Mouse (Mus musculus) limb, embryonic 10.5 days (tissue): Measurements from ENCODE around the gene Wnt11. TPM values are rescaled to one million over a fixed set of nuclear protein-coding genes. Genes with fewer than 3 reads are reported as not detected.

Experiments
- DNase-seq: peaks from one replicate; pipeline ENCODE4 v3.0.0-alpha.2; 2017; ENCODE audit warnings: low spot score
- H3K27ac ChIP-seq: fragments of 300-500 bp; sonication (generic); 2 replicates; pipeline ENCODE4 v1.5.1; 2016; ENCODE audit warnings: mild to moderate bottlenecking
- H3K27me3 ChIP-seq: fragments of 300-500 bp; sonication (generic); 2 replicates; pipeline ENCODE4 v1.6.1; 2016; ENCODE audit warnings: low read depth, mild to moderate bottlenecking; ENCODE audit not compliant: poor library complexity, severe bottlenecking
- H3K36me3 ChIP-seq: fragments of 300-500 bp; sonication (generic); 2 replicates; pipeline ENCODE4 v1.6.1; 2016; ENCODE audit warnings: mild to moderate bottlenecking, moderate library complexity
- H3K4me1 ChIP-seq: fragments of 300-500 bp; sonication (generic); 2 replicates; pipeline ENCODE4 v1.6.1; 2016
- H3K4me3 ChIP-seq: fragments of 300-500 bp; sonication (generic); 2 replicates; pipeline ENCODE4 v1.5.1; 2016; ENCODE audit warnings: mild to moderate bottlenecking, moderate library complexity
- H3K9me3 ChIP-seq: fragments of 300-500 bp; sonication (generic); replicated peaks from 2 replicates; pipeline ENCODE4 v1.6.1; 2016; ENCODE audit warnings: mild to moderate bottlenecking
- WGBS: fragments of 180-500 bp; shearing (Covaris S2); methylation state at CpG from one replicate; pipeline ENCODE4 v1.1.7; 2016; 5-methylcytosine and 5-hydroxymethylcytosine counted together
- polyA plus RNA-seq: library from polyadenylated mRNA; unstranded; fragments of >200 nt; fragmentation: Nextera tagmentation; extraction: Ambion mirVana; gene quantifications from 2 replicates; pipeline ENCODE4 v1.2.1, GENCODE M21; 2016

Wnt11 gene
- polyA plus RNA-seq, 1 experiment from 2014 or later = 19.3 TPM

- H3K4me3 ChIP-seq = no peak overlapping the region
- peaks cover 17% of the 10 kb centered on the region for H3K4me1 ChIP-seq
- H3K27ac ChIP-seq = 0 out of 2 replicates have a peak overlapping the region, but pooled peaks have one; percentile 14
- DNase-seq = no peak
- 73% methylated on average over 12 of the region's 12 CpGs for WGBS
- no peaks in the 10 kb centered on the region for H3K36me3 ChIP-seq
- H3K9me3 ChIP-seq = no peaks in the 10 kb centered on the region
- H3K27me3 ChIP-seq = peaks cover 79% of the 10 kb centered on the region
Measured at GRCm38 (mm10) chr7:98804841-98805772, 29.8 kb upstream of the Wnt11 start.

- no peak overlapping the region for H3K27ac ChIP-seq
- WGBS = 77% methylated on average over 3 of the region's 3 CpGs
- peaks cover 72% of the 10 kb centered on the region for H3K27me3 ChIP-seq
- no peak overlapping the region for H3K4me3 ChIP-seq
- no peaks in the 10 kb centered on the region for H3K36me3 ChIP-seq
- peaks cover 21% of the 10 kb centered on the region for H3K4me1 ChIP-seq
- no peak for DNase-seq
- H3K9me3 ChIP-seq = no peaks in the 10 kb centered on the region
Measured at GRCm38 (mm10) chr7:98806961-98807360, 28.0 kb upstream of the Wnt11 start.

- Histone ChIP-seq H3K27ac (no peak overlapping the region), H3K4me3 (no peak overlapping the region), H3K4me1 (peaks cover 24% of the 10 kb centered on the region), H3K9me3 (no peaks in the 10 kb centered on the region), H3K27me3 (peaks cover 71% of the 10 kb centered on the region), H3K36me3 (no peaks in the 10 kb centered on the region)
- no peak for DNase-seq
- WGBS = 84% methylated on average over 6 of the region's 6 CpGs
Measured at GRCm38 (mm10) chr7:98809372-98809771, 25.5 kb upstream of the Wnt11 start.

GRCm38 (mm10) chr7:98810619-98811018 lies 24.3 kb upstream of the Wnt11 start:
- WGBS = 96% methylated on average over 2 of the region's 2 CpGs
- H3K27ac ChIP-seq = no peak overlapping the region

GRCm38 (mm10) chr7:98820501-98820900 lies 14.4 kb upstream of the Wnt11 start:
- Histone ChIP-seq H3K9me3 (no peaks in the 10 kb centered on the region), H3K27ac (no peak overlapping the region), H3K4me3 (no peak overlapping the region), H3K4me1 (peaks cover 57% of the 10 kb centered on the region), H3K36me3 (no peaks in the 10 kb centered on the region), H3K27me3 (peaks cover 69% of the 10 kb centered on the region)
- no peak for DNase-seq
- 88% methylated on average over 1 of the region's 1 CpGs for WGBS

More at GRCm38 (mm10) chr7:98810619-98811018, 24.3 kb upstream of the Wnt11 start:
- peaks cover 59% of the 10 kb centered on the region for H3K27me3 ChIP-seq
- H3K36me3 ChIP-seq = no peaks in the 10 kb centered on the region
- DNase-seq = no peak
- no peak overlapping the region for H3K4me3 ChIP-seq
- no peaks in the 10 kb centered on the region for H3K9me3 ChIP-seq
- H3K4me1 ChIP-seq = peaks cover 21% of the 10 kb centered on the region

- Histone ChIP-seq H3K9me3 (no peaks in the 10 kb centered on the region), H3K36me3 (no peaks in the 10 kb centered on the region), H3K4me3 (no peak overlapping the region), H3K27me3 (peaks cover 73% of the 10 kb centered on the region), H3K4me1 (peaks cover 47% of the 10 kb centered on the region), H3K27ac (no peak overlapping the region)
- no peak for DNase-seq
- WGBS = 66% methylated on average over 6 of the region's 6 CpGs
Measured at GRCm38 (mm10) chr7:98822881-98823280, 12.0 kb upstream of the Wnt11 start.

GRCm38 (mm10) chr7:98823896-98824822 lies 10.8 kb upstream of the Wnt11 start:
- Histone ChIP-seq H3K27ac (no peak overlapping the region), H3K27me3 (peaks cover 74% of the 10 kb centered on the region), H3K4me1 (peaks cover 48% of the 10 kb centered on the region), H3K4me3 (no peak overlapping the region), H3K9me3 (no peaks in the 10 kb centered on the region), H3K36me3 (no peaks in the 10 kb centered on the region)
- WGBS = 60% methylated on average over 15 of the region's 15 CpGs
- DNase-seq = no peak

- peaks cover 27% of the 10 kb centered on the region for H3K4me1 ChIP-seq
- WGBS = 56% methylated on average over 3 of the region's 3 CpGs
- DNase-seq = no peak
Measured at GRCm38 (mm10) chr7:98828052-98828451, 6.9 kb upstream of the Wnt11 start.

GRCm38 (mm10) chr7:98828876-98829275 lies 6.0 kb upstream of the Wnt11 start:
- Histone ChIP-seq H3K9me3 (no peaks in the 10 kb centered on the region), H3K27ac (no peak overlapping the region), H3K36me3 (no peaks in the 10 kb centered on the region), H3K4me1 (peaks cover 27% of the 10 kb centered on the region), H3K4me3 (no peak overlapping the region), H3K27me3 (peaks cover 80% of the 10 kb centered on the region)
- WGBS = 16% methylated on average over 7 of the region's 7 CpGs
- no peak for DNase-seq

More at GRCm38 (mm10) chr7:98828052-98828451, 6.9 kb upstream of the Wnt11 start:
- Histone ChIP-seq H3K36me3 (no peaks in the 10 kb centered on the region), H3K4me3 (no peak overlapping the region), H3K27ac (no peak overlapping the region), H3K27me3 (peaks cover 80% of the 10 kb centered on the region), H3K9me3 (no peaks in the 10 kb centered on the region)

GRCm38 (mm10) chr7:98831290-98831689 lies 3.6 kb upstream of the Wnt11 start:
- Histone ChIP-seq H3K36me3 (no peaks in the 10 kb centered on the region), H3K4me3 (no peak overlapping the region), H3K27ac (no peak overlapping the region), H3K27me3 (peaks cover 95% of the 10 kb centered on the region), H3K4me1 (peaks cover 50% of the 10 kb centered on the region), H3K9me3 (no peaks in the 10 kb centered on the region)
- DNase-seq = no peak
- 76% methylated on average over 6 of the region's 6 CpGs for WGBS

- H3K4me1 ChIP-seq = peaks cover 73% of the 10 kb centered on the region
- peak; percentile 71 for DNase-seq
Measured at GRCm38 (mm10) chr7:98835519-98836441, 868 bp downstream of the Wnt11 start.

GRCm38 (mm10) chr7:98836646-98837045 lies 1.7 kb downstream of the Wnt11 start:
- WGBS = 1% methylated on average over 23 of the region's 23 CpGs
- H3K4me3 ChIP-seq = peak overlapping the region; percentile 67
- no peaks in the 10 kb centered on the region for H3K9me3 ChIP-seq
- peaks cover 82% of the 10 kb centered on the region for H3K4me1 ChIP-seq
- DNase-seq = peak; percentile 80
- no peaks in the 10 kb centered on the region for H3K36me3 ChIP-seq
- peak overlapping the region; percentile 81 for H3K27ac ChIP-seq
- peaks cover 99% of the 10 kb centered on the region for H3K27me3 ChIP-seq

More at GRCm38 (mm10) chr7:98835519-98836441, 868 bp downstream of the Wnt11 start:
- WGBS = under 1% methylated on average over 46 of the region's 46 CpGs
- Histone ChIP-seq H3K9me3 (no peaks in the 10 kb centered on the region), H3K27ac (peak overlapping the region; percentile 81), H3K4me3 (peak overlapping the region; percentile 67), H3K27me3 (peaks cover 99% of the 10 kb centered on the region), H3K36me3 (no peaks in the 10 kb centered on the region)
